Mouse (Mus musculus): ENCODE measurements around the gene Draxin. TPM values are rescaled to one million over a fixed set of nuclear protein-coding genes. Genes with fewer than 3 reads are reported as not detected.

The Draxin gene
- total and polyA plus RNA-seq, 2 experiments from 2014 or later = 0.01 TPM; not detected in 1

DNA sequence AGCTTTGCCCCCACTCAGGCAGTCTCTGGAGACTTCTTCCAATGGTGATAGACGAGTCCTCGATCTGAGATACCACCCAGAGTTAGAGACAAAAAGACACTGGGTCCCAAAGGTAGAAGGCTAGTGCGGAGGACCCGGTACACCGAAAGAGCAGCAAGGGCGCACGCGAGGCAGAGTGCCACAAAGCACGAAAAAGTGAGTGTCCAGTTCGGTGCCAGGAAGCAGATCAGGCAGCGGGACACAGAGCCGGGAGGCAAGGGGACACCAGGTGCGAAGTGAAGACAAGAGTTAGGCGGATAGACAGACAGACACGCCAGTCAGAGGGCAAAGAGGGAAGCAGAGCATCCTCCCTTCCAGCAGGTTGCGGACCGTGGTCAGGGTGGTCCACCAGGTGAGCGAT, 365 bp downstream of the Draxin start, which contains the start of gene Mad2l2:
TSS of gene Mad2l2 (plus strand) at position 252 of the 400 bp plus-strand sequence.
- H3K4me2 ChIP-seq (ENCODE audit: low read depth, low read length) = peak within 1 kb of the TSS; percentile 83
- no peak for DNase-seq (ENCODE audit: low spot score)
- H3K27ac ChIP-seq (ENCODE audit: low read depth) = no peak within 1 kb of the TSS
- H3K4me1 ChIP-seq (ENCODE audit: control insufficient read depth, insufficient read depth) = no peaks in the 10 kb centered on the region
- peak within 1 kb of the TSS; percentile 52 for H3K4me3 ChIP-seq (ENCODE audit: low read depth, low read length)
- no peaks in the 10 kb centered on the region for H3K36me3 ChIP-seq (replicated peaks; ENCODE audit: control insufficient read depth, insufficient read depth, low read length)
- peaks cover 55% of the 10 kb centered on the region for H3K27me3 ChIP-seq (ENCODE audit: control insufficient read depth, insufficient read depth, low read length)
- H3K9ac ChIP-seq (replicated peaks; ENCODE audit: low read depth, low read length) = no peak within 1 kb of the TSS
- no peak for TF ChIP-seq EP300 (IDR thresholded peaks at IDR 0.05; ENCODE audit: low read depth)
- TF ChIP-seq CTCF (IDR thresholded peaks at IDR 0.05; ENCODE audit: low read depth) = no peak
- ATAC-seq (ENCODE audit: insufficient read depth, low read depth) = no peak
- no peaks in the 10 kb centered on the region for H3K9me3 ChIP-seq (replicated peaks; ENCODE audit: control insufficient read depth, low read length)
- under 1% methylated on average over 18 of the region's 18 CpGs for WGBS

DNA sequence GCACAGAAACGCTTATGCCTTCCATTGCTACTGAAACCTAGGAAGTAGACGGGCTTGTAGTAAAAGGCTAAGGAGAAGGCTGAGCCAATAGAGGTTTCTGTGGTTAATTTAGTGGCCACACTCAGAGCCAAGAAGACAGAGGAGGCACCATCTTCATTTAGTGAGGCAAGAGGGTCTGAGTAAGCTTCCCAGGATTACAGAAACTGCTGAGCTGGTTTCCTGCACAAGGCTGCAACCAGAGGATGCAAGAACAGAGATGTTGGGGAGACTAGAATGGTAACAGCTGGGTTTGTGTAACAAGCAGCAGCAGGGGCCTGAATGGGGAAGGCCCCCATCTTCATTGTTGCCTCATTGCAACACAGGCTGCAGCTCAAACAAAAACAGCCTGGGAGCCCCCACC, 1.8 kb downstream of the Draxin start:
- TF ChIP-seq EP300 (IDR thresholded peaks at IDR 0.05; ENCODE audit: low read depth) (no peak), CTCF (IDR thresholded peaks at IDR 0.05; ENCODE audit: low read depth) (no peak)
- Histone ChIP-seq H3K4me2 (ENCODE audit: low read depth, low read length) (no peak overlapping the region), H3K4me3 (ENCODE audit: low read depth, low read length) (no peak overlapping the region), H3K36me3 (replicated peaks; ENCODE audit: control insufficient read depth, insufficient read depth, low read length) (no peaks in the 10 kb centered on the region), H3K4me1 (ENCODE audit: control insufficient read depth, insufficient read depth) (no peaks in the 10 kb centered on the region), H3K27ac (ENCODE audit: low read depth) (no peak overlapping the region), H3K9ac (replicated peaks; ENCODE audit: low read depth, low read length) (no peak overlapping the region), H3K9me3 (replicated peaks; ENCODE audit: control insufficient read depth, low read length) (no peaks in the 10 kb centered on the region), H3K27me3 (ENCODE audit: control insufficient read depth, insufficient read depth, low read length) (peaks cover 53% of the 10 kb centered on the region)
- no peak for ATAC-seq (ENCODE audit: insufficient read depth, low read depth)
- DNase-seq (ENCODE audit: low spot score) = no peak
- WGBS = 59% methylated on average over 2 of the region's 2 CpGs

DNA sequence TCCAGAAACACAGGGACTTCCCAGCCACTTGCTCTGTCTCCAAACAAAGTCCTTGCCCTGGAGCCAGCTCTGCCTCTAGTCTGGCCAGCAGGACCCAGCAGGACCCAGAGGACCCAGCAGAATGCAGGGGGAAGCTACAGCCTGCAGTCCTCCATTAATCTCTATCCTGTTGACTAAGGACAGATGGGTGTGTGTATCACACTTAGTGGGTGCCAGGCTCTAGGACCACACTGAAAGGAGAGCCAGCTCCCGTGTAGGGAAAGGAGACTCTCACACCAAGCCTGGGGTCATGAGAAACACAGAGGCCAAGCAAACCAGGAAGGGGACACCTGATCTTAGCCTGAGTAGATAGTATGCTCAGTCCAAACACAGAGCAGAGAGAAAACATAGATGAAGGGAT, 2.3 kb downstream of the Draxin start:
- Histone ChIP-seq H3K4me1 (ENCODE audit: control insufficient read depth, insufficient read depth) (no peaks in the 10 kb centered on the region), H3K9ac (replicated peaks; ENCODE audit: low read depth, low read length) (no peak overlapping the region), H3K27ac (ENCODE audit: low read depth) (no peak overlapping the region), H3K4me3 (ENCODE audit: low read depth, low read length) (no peak overlapping the region), H3K9me3 (replicated peaks; ENCODE audit: control insufficient read depth, low read length) (no peaks in the 10 kb centered on the region), H3K4me2 (ENCODE audit: low read depth, low read length) (no peak overlapping the region), H3K36me3 (replicated peaks; ENCODE audit: control insufficient read depth, insufficient read depth, low read length) (no peaks in the 10 kb centered on the region), H3K27me3 (ENCODE audit: control insufficient read depth, insufficient read depth, low read length) (peaks cover 53% of the 10 kb centered on the region)
- no peak for DNase-seq (ENCODE audit: low spot score)
- no peak for ATAC-seq (ENCODE audit: insufficient read depth, low read depth)
- WGBS = 48% methylated on average over 1 of the region's 1 CpGs
- TF ChIP-seq CTCF (IDR thresholded peaks at IDR 0.05; ENCODE audit: low read depth) (no peak), EP300 (IDR thresholded peaks at IDR 0.05; ENCODE audit: low read depth) (no peak)

DNA sequence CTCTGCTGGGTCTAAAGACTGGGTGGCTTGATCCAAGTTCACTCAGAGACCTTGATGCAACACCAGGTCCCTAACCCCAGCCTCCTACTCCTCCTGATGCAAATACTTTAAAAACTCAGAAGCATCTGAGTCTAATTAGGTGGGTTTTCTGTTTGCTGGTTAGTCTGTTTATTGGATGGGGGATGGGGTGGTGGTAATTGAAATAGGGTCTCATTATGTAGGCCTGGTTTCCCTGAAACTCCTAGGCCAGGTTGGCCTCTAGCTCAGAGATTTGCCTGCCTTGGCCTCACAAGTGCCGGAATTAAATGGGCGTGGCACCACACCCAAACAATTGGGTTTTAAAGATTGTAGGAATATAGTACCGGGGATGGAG, 7.8 kb downstream of the Draxin start:
- Histone ChIP-seq H3K27me3 (ENCODE audit: control insufficient read depth, insufficient read depth, low read length) (peaks cover 9% of the 10 kb centered on the region; the same call in 1 of the 2 replicates), H3K4me2 (ENCODE audit: low read depth, low read length) (no peak overlapping the region), H3K4me1 (ENCODE audit: control insufficient read depth, insufficient read depth) (no peaks in the 10 kb centered on the region), H3K4me3 (ENCODE audit: low read depth, low read length) (no peak overlapping the region), H3K36me3 (replicated peaks; ENCODE audit: control insufficient read depth, insufficient read depth, low read length) (no peaks in the 10 kb centered on the region), H3K9me3 (replicated peaks; ENCODE audit: control insufficient read depth, low read length) (no peaks in the 10 kb centered on the region), H3K9ac (replicated peaks; ENCODE audit: low read depth, low read length) (no peak overlapping the region), H3K27ac (ENCODE audit: low read depth) (no peak overlapping the region)
- no peak for TF ChIP-seq EP300 (IDR thresholded peaks at IDR 0.05; ENCODE audit: low read depth)
- TF ChIP-seq CTCF (IDR thresholded peaks at IDR 0.05; ENCODE audit: low read depth) = no peak
- DNase-seq (ENCODE audit: low spot score) = no peak
- 79% methylated on average over 3 of the region's 3 CpGs for WGBS
- no peak for ATAC-seq (ENCODE audit: insufficient read depth, low read depth)

DNA sequence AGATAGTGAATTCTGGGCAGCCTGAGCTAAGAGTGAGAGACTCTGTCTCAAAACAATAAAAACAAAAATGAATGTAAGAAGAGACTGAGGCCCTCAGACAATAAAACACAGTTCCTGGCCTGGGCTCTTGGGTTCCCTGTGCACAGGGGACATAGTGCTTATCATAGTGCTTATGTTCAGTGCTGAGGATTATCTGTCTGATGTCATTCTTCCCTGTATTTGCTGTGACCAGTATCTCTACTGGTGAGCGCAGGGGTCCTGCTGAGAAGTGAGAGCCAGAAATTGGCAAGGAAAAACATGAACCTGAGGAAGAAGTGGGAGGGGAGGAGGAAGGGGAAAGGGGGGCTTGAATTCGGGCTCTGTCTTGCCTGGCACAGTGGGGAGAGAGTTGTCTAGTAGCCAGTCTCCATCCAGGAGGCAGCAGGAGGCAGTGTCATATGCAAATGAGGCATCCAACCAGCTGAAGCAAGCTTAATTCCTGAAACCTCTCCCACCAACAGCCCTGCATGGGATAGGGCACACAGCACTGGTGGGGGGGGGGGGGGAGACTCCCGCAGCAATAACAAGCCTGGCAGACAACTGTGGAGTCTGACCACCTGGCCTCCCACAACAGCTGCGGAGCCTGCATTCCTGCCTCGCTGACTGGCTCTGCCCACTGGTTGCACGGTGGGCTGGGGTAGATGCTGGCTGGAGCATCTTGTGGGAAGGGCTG, 8.4 kb downstream of the Draxin start:
- ATAC-seq (ENCODE audit: insufficient read depth, low read depth) = no peak
- 19% methylated on average over 6 of the region's 6 CpGs for WGBS

DNA sequence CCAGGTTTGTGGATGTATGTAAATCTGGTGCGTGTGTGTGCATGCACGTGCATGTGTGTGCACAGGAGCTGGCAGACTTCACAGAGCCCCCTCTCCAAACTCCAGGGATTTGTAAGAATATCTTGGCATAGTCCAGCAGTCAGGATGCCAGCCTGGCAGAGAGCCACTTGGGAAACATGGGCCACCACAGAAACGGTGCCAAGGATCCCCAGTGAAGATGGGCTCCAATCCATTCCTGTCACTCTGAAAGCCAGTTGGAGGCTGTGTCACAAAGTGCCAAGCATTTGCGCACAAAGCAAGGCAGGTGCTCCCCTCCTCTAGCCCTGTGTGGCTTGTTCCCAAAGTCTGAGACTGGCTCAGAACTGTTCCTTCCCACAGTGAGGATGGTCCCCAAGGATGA, 9.1 kb downstream of the Draxin start:
- ATAC-seq (ENCODE audit: insufficient read depth, low read depth) (no peak), DNase-seq (ENCODE audit: low spot score) (no peak)
- Histone ChIP-seq H3K9ac (replicated peaks; ENCODE audit: low read depth, low read length) (no peak overlapping the region), H3K9me3 (replicated peaks; ENCODE audit: control insufficient read depth, low read length) (0 out of 2 replicates have a peak, but pooled peaks cover 4% of the 10 kb centered on the region), H3K27ac (ENCODE audit: low read depth) (no peak overlapping the region), H3K4me1 (ENCODE audit: control insufficient read depth, insufficient read depth) (no peaks in the 10 kb centered on the region), H3K4me2 (ENCODE audit: low read depth, low read length) (no peak overlapping the region), H3K4me3 (ENCODE audit: low read depth, low read length) (no peak overlapping the region), H3K36me3 (replicated peaks; ENCODE audit: control insufficient read depth, insufficient read depth, low read length) (no peaks in the 10 kb centered on the region), H3K27me3 (ENCODE audit: control insufficient read depth, insufficient read depth, low read length) (0 out of 2 replicates have a peak, but pooled peaks cover 6% of the 10 kb centered on the region)
- TF ChIP-seq CTCF (IDR thresholded peaks at IDR 0.05; ENCODE audit: low read depth) = no peak
- TF ChIP-seq EP300 (IDR thresholded peaks at IDR 0.05; ENCODE audit: low read depth) = no peak
- 75% methylated on average over 4 of the region's 4 CpGs for WGBS

More for the DNA sequence above, 8.4 kb downstream of the Draxin start:
- H3K4me3 ChIP-seq (ENCODE audit: low read depth, low read length) = no peak overlapping the region
- DNase-seq (ENCODE audit: low spot score) = no peak
- TF ChIP-seq CTCF (IDR thresholded peaks at IDR 0.05; ENCODE audit: low read depth) = no peak
- TF ChIP-seq EP300 (IDR thresholded peaks at IDR 0.05; ENCODE audit: low read depth) = no peak
- H3K36me3 ChIP-seq (replicated peaks; ENCODE audit: control insufficient read depth, insufficient read depth, low read length) = no peaks in the 10 kb centered on the region
- H3K9ac ChIP-seq (replicated peaks; ENCODE audit: low read depth, low read length) = no peak overlapping the region
- H3K9me3 ChIP-seq (replicated peaks; ENCODE audit: control insufficient read depth, low read length) = no peaks in the 10 kb centered on the region
- no peaks in the 10 kb centered on the region for H3K4me1 ChIP-seq (ENCODE audit: control insufficient read depth, insufficient read depth)
- H3K27me3 ChIP-seq (ENCODE audit: control insufficient read depth, insufficient read depth, low read length) = 0 out of 2 replicates have a peak, but pooled peaks cover 6% of the 10 kb centered on the region
- H3K27ac ChIP-seq (ENCODE audit: low read depth) = no peak overlapping the region
- no peak overlapping the region for H3K4me2 ChIP-seq (ENCODE audit: low read depth, low read length)
